Mouse (Mus musculus) right cerebral cortex, postnatal 4 days (tissue): ENCODE measurements around the gene Foxp1.

ENCODE experiments used
- DNase-seq: peaks from one replicate; pipeline ENCODE4 v3.0.0-alpha.2; 2022

Gene Foxp1

GRCm38 (mm10) chr6:98931881-98932540 is 590.5 kb downstream of the Foxp1 start:
- DNase-seq, result no peak

- DNase-seq, result no peak
These were observed 591.7 kb downstream of the Foxp1 start for GRCm38 (mm10) chr6:98930652-98931300.

DNA sequence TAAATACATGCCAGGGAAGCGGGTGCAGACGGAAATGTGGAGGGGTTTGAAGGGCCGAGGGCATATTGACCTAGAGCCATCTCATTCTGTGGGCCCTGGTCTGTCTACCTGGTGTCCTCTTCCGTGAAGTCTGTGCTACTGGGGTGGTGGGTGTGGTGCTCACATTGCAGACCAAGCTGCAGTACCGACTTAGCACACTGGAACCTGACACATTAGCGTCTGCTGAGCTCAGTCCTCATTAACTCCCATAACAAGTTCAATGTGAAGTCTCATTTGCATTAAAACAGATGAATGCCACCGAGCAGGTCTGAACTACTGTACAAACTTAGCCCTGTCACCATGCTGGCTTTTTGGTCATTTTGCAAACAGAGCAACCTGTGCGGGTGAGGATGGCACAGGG is 594.2 kb downstream of the Foxp1 start:
- no peak for DNase-seq

GRCm38 (mm10) chr6:98901259-98901658 is 621.3 kb downstream of the Foxp1 start:
- DNase-seq, result no peak

GRCm38 (mm10) chr6:98878208-98878607 is 644.3 kb downstream of the Foxp1 start:
- DNase-seq, result no peak

DNA sequence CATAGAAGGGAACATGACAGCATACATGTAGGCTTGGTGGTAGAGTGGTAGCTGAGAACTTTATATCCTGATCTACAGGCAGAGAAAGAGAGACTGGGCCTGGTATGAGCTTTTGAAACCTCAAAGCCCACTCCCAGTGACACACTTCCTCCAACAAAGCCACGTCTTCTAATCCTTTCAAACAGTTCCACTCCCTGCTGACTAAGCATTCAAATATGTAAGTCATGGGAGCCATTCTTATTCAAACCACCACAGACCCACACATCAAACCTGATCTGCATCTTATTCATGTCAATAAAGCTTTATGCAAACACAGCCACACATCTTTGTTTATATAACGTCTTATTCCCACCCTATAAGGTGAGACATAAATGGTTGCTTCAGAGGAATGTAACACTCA is 646.1 kb downstream of the Foxp1 start:
- DNase-seq, result no peak
